Mouse (Mus musculus): ENCODE measurements around the gene Chrna7. TPM values are rescaled to one million over a fixed set of nuclear protein-coding genes. Genes with fewer than 3 reads are reported as not detected.

Chrna7 gene
- total RNA-seq, 2 experiments from 2014 or later: 26.5 to 27.6 TPM

DNA sequence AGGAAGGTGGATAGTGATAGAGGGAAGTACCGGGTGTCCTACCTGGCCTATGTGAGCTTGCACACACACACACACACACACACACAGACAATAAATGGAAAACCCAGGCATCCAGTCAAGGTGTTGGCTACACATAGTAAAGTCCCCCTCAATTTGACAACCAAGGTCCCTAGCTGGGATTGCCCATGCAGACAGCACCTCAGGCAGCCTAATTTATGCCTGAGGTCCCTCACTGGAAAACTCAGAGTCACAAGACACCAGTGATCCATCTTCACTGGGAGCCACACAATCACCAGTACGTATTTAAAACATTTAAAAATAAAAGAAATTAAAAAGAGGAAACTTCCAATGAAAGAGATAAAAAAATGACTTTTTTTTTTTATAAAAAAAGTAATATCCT is 99.1 kb downstream of the Chrna7 start:
- DNase-seq (ENCODE audit: extremely low spot score in 1 of 2, low spot score in 2 of 2): no peak
- intact Hi-C loops (cut with DNase I): no loop called here

DNA sequence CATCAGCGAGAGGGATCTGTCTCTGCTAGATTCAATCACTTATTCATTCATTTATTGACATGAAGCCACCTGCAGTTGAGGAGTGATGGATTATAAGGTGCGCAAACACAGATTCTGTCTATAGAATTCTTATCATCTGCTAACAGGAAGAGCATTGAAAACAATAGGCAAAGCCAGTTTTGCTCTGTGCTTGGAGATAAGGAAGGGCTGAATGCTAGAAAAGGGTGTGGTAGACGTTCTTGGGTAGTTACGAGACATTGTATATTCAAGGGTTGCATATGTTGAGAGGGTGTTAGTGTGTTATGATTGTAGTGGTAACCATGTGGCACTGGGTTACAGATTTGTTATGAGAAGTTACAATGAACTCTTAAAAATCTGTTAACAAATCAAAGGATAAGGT is 103.0 kb downstream of the Chrna7 start:
- intact Hi-C loops (cut with DNase I): no loop called here
- DNase-seq (ENCODE audit: extremely low spot score in 1 of 2, low spot score in 2 of 2): no peak

DNA sequence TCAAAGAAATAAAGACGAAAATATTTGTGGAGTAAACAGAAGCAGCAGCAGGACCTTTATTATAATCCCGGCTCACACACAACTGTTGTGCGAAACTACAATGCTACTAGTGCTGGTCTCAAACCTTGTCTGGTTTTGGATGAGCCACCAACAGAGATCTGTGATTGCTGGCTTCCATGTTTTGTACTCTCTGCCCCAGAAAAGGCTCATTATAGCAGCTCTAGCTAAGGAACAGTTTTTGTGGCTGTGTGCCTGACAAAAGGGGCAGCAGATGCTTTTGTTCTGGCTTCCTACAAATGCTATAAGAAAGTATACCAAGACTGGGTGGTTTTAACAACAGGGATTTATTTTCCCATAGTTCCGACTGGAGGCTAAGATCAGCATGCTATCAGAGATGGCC is 126.4 kb downstream of the Chrna7 start:
- DNase-seq (ENCODE audit: extremely low spot score in 1 of 2, low spot score in 2 of 2): peak in 1 of 2 experiments; percentile 12
- intact Hi-C loops (cut with DNase I): loop anchor here (10.0 kb wide), 1 partner anchor 131 kb away; no protein-coding TSS in a partner anchor

DNA sequence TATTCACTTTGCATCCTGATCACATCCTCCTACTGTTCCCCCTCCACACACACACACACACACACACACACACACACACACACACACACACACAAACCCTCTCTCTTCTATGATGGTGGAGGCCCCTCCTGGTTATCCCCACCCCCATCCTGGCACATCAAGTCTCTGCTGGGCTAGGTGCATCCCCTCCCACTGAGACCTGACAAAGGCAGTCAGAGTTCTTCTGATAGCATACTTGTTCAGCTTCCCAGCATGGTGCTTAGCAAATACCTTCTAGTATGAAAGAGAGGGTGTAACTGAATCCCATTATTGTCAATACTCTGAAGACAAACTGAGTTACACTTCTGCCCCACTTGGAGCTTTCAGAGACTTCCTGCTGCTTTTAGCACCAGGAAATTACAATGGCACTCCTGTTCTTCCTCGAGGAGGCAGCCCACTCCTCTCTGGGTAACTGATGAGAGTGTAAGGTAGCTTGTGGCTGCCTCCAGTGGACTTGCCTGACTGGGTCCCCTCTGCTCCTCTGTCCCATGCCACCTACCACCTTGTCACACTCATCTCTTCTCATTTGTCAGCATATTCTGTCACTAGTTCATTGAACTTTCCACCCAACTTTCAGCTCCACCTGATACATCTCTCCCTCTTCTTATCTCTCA is 127.9 kb downstream of the Chrna7 start:
- no peak for DNase-seq (ENCODE audit: extremely low spot score in 1 of 2, low spot score in 2 of 2)
- intact Hi-C loops (cut with DNase I): loop anchor here (10.0 kb wide), 1 partner anchor 130 kb away; no protein-coding TSS in a partner anchor

DNA sequence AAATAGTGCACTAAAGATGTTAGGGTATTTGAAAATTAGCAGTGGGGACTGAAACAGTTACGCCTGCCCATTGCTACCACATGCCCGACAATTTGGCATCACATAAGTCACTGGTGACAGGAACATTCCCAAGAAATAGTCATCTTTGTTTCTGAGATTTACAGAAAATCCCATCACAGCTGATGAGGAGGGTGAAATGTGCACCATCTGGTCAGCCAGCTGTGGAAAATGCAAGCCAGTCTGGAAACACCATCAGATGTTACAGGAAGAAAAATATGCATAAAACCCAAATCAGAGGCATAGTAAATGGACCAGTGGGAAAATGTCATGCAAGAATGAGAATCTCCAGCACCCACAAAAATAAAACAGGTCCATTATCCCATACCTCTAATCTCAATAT is 151.4 kb downstream of the Chrna7 start:
- DNase-seq (ENCODE audit: extremely low spot score in 1 of 2, low spot score in 2 of 2): no peak
- intact Hi-C loops (cut with DNase I): no loop called here

Other genes starting within 250 kb of the Chrna7 start
- 10 to 100 TPM; 61.3 to 66.2 TPM for gene Otud7a, start 232.2 kb upstream of the Chrna7 start, total RNA-seq (2021)